Mouse (Mus musculus): ENCODE measurements around the gene Heatr5b. TPM values are rescaled to one million over a fixed set of nuclear protein-coding genes. Genes with fewer than 3 reads are reported as not detected.

The Heatr5b gene
- polyA plus RNA-seq, 1 experiment: 11.8 TPM

DNA sequence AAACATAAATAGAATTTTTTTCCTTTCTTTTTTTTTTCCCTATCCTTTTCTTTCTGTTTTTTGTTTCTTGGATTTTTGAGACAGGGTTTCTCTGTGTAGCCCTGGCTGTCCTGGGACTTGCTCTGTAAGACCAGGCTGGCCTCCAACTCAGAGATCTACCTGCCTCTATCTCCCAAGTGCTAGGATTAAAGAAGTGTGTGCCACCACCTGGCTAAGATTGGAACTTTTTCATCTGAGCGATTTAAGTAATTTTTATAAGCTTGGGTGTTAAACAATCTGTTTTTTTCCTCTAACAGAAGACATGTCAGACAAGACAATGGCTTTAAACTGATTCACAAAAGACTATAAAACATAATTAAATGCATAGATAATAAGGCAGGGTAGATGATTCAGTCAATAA is 96.7 kb downstream of the Heatr5b start:
- H3K36me3 ChIP-seq (ENCODE audit: control insufficient read depth, insufficient read depth): no peaks in the 10 kb centered on the region
- no peak overlapping the region for H3K4me3 ChIP-seq
- H3K79me2 ChIP-seq (ENCODE audit: control insufficient read depth, insufficient read depth): peaks cover 21% of the 10 kb centered on the region
- no peak for TF ChIP-seq POLR2A (IDR thresholded peaks at IDR 0.05; ENCODE audit: insufficient read length, low read depth)
- TF ChIP-seq REST (IDR thresholded peaks at IDR 0.05; ENCODE audit: insufficient read depth, insufficient read length): no peak
- no peak for TF ChIP-seq MYOD1 (IDR thresholded peaks at IDR 0.05; ENCODE audit: control insufficient read depth in 1 of 3, insufficient read length in 2 of 3, low read depth in 2 of 3)
- TF ChIP-seq TCF3 (IDR thresholded peaks at IDR 0.05; ENCODE audit: insufficient read length, low read depth): no peak
- TF ChIP-seq E2F4 (IDR thresholded peaks at IDR 0.05; ENCODE audit: insufficient read depth): no peak
- no peak for TF ChIP-seq POLR2AphosphoS2 (IDR thresholded peaks at IDR 0.05; ENCODE audit: insufficient read length, low read depth)
- TF ChIP-seq USF1 (IDR thresholded peaks at IDR 0.05; ENCODE audit: low read depth): no peak
- no peak for TF ChIP-seq SRF (IDR thresholded peaks at IDR 0.05; ENCODE audit: control insufficient read depth, insufficient read length, low read depth)
- TF ChIP-seq TCF12 (IDR thresholded peaks at IDR 0.05; ENCODE audit: insufficient read depth, poor library complexity, severe bottlenecking): no peak
- TF ChIP-seq CEBPB (IDR thresholded peaks at IDR 0.05; ENCODE audit: insufficient read depth, poor library complexity, severe bottlenecking): no peak
- no peak for TF ChIP-seq MAX (IDR thresholded peaks at IDR 0.05; ENCODE audit: low read depth)
- no peak overlapping the region for H3ac ChIP-seq (ENCODE audit: control insufficient read depth, insufficient read length)
- no peaks in the 10 kb centered on the region for H3K27me3 ChIP-seq (ENCODE audit: control insufficient read depth, insufficient read depth, insufficient read length)
- H3K4me2 ChIP-seq (ENCODE audit: low read depth): no peak overlapping the region

DNA sequence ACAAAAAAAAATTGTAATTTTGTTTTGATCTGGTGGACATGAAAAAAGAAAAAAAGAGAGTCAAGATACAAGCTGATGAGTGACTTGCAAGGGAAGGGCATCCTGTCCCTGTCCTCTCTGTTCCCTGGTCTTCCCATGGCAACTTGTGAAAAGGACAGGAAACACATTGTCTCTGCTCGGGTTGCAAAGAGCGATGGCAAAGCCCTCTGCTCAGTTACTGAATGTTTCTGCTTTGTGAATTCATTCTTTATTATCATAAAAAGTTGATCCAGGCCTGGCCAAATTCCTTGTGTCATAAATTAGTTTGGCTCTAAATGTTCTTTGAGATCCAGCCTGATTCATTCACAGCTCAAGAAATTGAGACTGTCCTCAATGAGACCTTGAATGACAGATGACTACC is 97.4 kb downstream of the Heatr5b start:
- no peak overlapping the region for H3K4me3 ChIP-seq
- no peak overlapping the region for H3K4me2 ChIP-seq (ENCODE audit: low read depth)
- no peaks in the 10 kb centered on the region for H3K27me3 ChIP-seq (ENCODE audit: control insufficient read depth, insufficient read depth, insufficient read length)
- H3K79me2 ChIP-seq (ENCODE audit: control insufficient read depth, insufficient read depth): peaks cover 28% of the 10 kb centered on the region
- TF ChIP-seq TCF12 (IDR thresholded peaks at IDR 0.05; ENCODE audit: insufficient read depth, poor library complexity, severe bottlenecking) (no peak), USF1 (IDR thresholded peaks at IDR 0.05; ENCODE audit: low read depth) (no peak), SRF (IDR thresholded peaks at IDR 0.05; ENCODE audit: control insufficient read depth, insufficient read length, low read depth) (no peak), TCF3 (IDR thresholded peaks at IDR 0.05; ENCODE audit: insufficient read length, low read depth) (no peak)
- no peak overlapping the region for H3ac ChIP-seq (ENCODE audit: control insufficient read depth, insufficient read length)
- no peaks in the 10 kb centered on the region for H3K36me3 ChIP-seq (ENCODE audit: control insufficient read depth, insufficient read depth)

DNA sequence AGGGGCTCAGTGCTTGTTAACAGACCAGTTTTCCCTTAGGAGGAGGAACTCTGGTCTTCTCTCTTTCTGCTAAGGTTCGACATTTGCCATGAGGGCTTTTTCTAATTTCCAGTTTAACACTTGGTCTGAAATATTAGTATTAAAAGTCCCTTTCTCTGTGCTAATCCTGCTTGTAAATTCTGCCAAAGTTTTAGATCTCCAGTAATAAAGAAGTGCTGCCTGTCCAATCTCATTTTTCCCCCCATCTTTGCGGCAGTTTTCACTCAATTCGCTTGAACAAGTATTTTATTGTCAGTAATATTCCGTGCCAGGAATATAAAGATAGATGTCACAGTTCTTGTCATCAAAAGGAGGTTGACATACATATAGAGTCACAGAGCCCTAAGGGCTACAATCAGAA is 98.1 kb downstream of the Heatr5b start, which contains the start of gene Strn:
Gene Strn (minus strand): TSS at position 101 of the 400 bp plus-strand sequence.
- Histone ChIP-seq H3K4me3 (peak within 1 kb of the TSS; percentile 63), H3K79me2 (ENCODE audit: control insufficient read depth, insufficient read depth) (peaks cover 34% of the 10 kb centered on the region), H3K36me3 (ENCODE audit: control insufficient read depth, insufficient read depth) (no peaks in the 10 kb centered on the region), H3ac (ENCODE audit: control insufficient read depth, insufficient read length) (peak within 1 kb of the TSS; percentile 45), H3K4me2 (ENCODE audit: low read depth) (peak within 1 kb of the TSS; percentile 90), H3K27me3 (ENCODE audit: control insufficient read depth, insufficient read depth, insufficient read length) (no peaks in the 10 kb centered on the region)
- no peak for TF ChIP-seq TCF12 (IDR thresholded peaks at IDR 0.05; ENCODE audit: insufficient read depth, poor library complexity, severe bottlenecking)
- TF ChIP-seq MYOG (IDR thresholded peaks at IDR 0.05; ENCODE audit: control insufficient read depth in 1 of 3, insufficient read depth in 1 of 3, insufficient read length in 2 of 3, low read depth in 2 of 3): no peak
- no peak for TF ChIP-seq POLR2A (IDR thresholded peaks at IDR 0.05; ENCODE audit: insufficient read length, low read depth)
- TF ChIP-seq REST (IDR thresholded peaks at IDR 0.05; ENCODE audit: insufficient read depth, insufficient read length): no peak
- no peak for TF ChIP-seq E2F4 (IDR thresholded peaks at IDR 0.05; ENCODE audit: insufficient read depth)
- no peak for TF ChIP-seq MYOD1 (IDR thresholded peaks at IDR 0.05; ENCODE audit: control insufficient read depth in 1 of 3, insufficient read length in 2 of 3, low read depth in 2 of 3)
- TF ChIP-seq CEBPB (IDR thresholded peaks at IDR 0.05; ENCODE audit: insufficient read depth, poor library complexity, severe bottlenecking): no peak
- TF ChIP-seq MAX (IDR thresholded peaks at IDR 0.05; ENCODE audit: low read depth): no peak
- no peak for TF ChIP-seq POLR2AphosphoS2 (IDR thresholded peaks at IDR 0.05; ENCODE audit: insufficient read length, low read depth)
- TF ChIP-seq SRF (IDR thresholded peaks at IDR 0.05; ENCODE audit: control insufficient read depth, insufficient read length, low read depth): no peak
- TF ChIP-seq TCF3 (IDR thresholded peaks at IDR 0.05; ENCODE audit: insufficient read length, low read depth): no peak
- TF ChIP-seq USF1 (IDR thresholded peaks at IDR 0.05; ENCODE audit: low read depth): no peak

DNA sequence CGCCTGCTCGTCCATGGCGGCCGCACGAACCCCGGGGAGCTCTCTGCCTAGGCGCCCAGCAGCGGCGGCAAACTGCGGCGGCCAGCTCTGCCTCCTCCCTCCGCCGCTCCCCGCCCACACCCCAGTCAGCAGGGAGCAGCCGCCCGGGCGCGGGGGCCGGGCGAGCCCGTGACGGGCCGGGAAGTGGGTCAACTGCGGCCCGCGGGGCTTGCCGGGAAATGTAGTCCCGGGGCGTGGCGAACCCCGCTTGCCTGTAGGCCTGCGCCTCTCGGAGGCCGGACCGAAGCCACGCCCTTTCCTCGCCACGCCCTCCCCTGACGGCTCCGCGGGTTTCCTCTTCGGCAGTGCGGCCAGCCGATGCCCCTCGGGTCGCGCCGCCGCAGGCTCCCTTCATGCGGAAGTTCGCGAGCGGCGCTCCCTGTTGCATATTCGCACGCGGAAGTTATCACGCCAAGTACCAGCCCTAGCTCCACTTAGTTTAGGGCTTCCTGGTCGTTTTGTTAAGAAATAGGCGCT is 98.6 kb downstream of the Heatr5b start:
- H3K4me3 ChIP-seq: peak overlapping the region; percentile 63
- no peaks in the 10 kb centered on the region for H3K27me3 ChIP-seq (ENCODE audit: control insufficient read depth, insufficient read depth, insufficient read length)
- peaks cover 37% of the 10 kb centered on the region for H3K79me2 ChIP-seq (ENCODE audit: control insufficient read depth, insufficient read depth)
- H3ac ChIP-seq (ENCODE audit: control insufficient read depth, insufficient read length): peak overlapping the region; percentile 45
- H3K36me3 ChIP-seq (ENCODE audit: control insufficient read depth, insufficient read depth): no peaks in the 10 kb centered on the region
- TF ChIP-seq USF1 (IDR thresholded peaks at IDR 0.05; ENCODE audit: low read depth) (no peak), CEBPB (IDR thresholded peaks at IDR 0.05; ENCODE audit: insufficient read depth, poor library complexity, severe bottlenecking) (no peak), POLR2A (IDR thresholded peaks at IDR 0.05; ENCODE audit: insufficient read length, low read depth) (peak; percentile 91), E2F4 (IDR thresholded peaks at IDR 0.05; ENCODE audit: insufficient read depth) (no peak), MYOD1 (IDR thresholded peaks at IDR 0.05; ENCODE audit: control insufficient read depth in 1 of 3, insufficient read length in 2 of 3, low read depth in 2 of 3) (peak in 1 of 3 experiments; percentile 10), TCF12 (IDR thresholded peaks at IDR 0.05; ENCODE audit: insufficient read depth, poor library complexity, severe bottlenecking) (no peak), REST (IDR thresholded peaks at IDR 0.05; ENCODE audit: insufficient read depth, insufficient read length) (no peak), MYOG (IDR thresholded peaks at IDR 0.05; ENCODE audit: control insufficient read depth in 1 of 3, insufficient read depth in 1 of 3, insufficient read length in 2 of 3, low read depth in 2 of 3) (peak in 1 of 3 experiments; percentile 32), MAX (IDR thresholded peaks at IDR 0.05; ENCODE audit: low read depth) (no peak), SRF (IDR thresholded peaks at IDR 0.05; ENCODE audit: control insufficient read depth, insufficient read length, low read depth) (peak; percentile 1), TCF3 (IDR thresholded peaks at IDR 0.05; ENCODE audit: insufficient read length, low read depth) (no peak), POLR2AphosphoS2 (IDR thresholded peaks at IDR 0.05; ENCODE audit: insufficient read length, low read depth) (peak; percentile 81)
- peak overlapping the region; percentile 90 for H3K4me2 ChIP-seq (ENCODE audit: low read depth)
